Mouse (Mus musculus) retina, postnatal 7 days (tissue): ENCODE data around the gene Prokr2.
"Not testable (repeated sequence)": the region's sequence is repeated elsewhere in the genome, so short reads cannot be mapped to it uniquely, and the experiment has no call there.

Experiments used
- DNase-seq: peaks from one replicate; pipeline ENCODE4 v3.0.0-alpha.2; 2012; ENCODE audit warnings: low read depth, low spot score

Gene Prokr2

DNA sequence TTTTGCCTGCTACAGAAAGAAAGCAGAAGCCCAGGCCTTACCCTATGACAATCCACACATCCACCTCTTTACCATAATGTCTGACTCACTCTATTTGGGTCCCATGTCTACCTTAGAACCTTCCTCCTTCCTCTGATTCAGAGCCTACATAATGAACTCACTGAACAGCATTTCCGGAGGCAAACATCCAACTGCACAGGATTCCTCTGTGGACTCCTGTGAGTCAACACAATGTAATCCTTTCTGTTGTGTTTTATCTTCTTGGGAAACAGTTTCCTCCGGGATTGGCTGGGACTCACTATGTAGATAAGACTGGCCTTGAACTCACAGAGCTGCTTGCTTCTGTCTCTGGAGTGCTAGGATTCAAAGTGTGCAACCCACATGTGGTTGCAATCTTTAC, 44.9 kb downstream of the Prokr2 start:
- DNase-seq, result no peak

DNA sequence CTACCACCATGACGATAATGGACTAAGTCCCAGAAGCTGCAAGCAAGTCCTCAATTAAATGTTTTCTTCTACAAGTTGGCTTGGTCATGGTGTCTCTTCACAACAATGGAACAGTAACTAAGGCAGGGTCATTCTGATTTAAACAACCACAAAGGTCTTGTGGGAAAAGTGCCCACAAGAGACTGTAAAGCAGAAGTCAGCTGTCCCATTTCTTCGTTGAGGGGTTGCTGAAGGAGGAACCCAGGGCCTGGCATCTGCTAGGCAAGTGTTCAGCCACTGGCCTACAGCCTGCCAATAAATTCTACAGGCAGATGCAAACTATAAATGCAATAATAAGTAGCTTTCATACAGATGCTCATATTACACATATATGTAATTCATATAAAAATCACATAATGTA, 48.0 kb downstream of the Prokr2 start:
- DNase-seq, result no peak

DNA sequence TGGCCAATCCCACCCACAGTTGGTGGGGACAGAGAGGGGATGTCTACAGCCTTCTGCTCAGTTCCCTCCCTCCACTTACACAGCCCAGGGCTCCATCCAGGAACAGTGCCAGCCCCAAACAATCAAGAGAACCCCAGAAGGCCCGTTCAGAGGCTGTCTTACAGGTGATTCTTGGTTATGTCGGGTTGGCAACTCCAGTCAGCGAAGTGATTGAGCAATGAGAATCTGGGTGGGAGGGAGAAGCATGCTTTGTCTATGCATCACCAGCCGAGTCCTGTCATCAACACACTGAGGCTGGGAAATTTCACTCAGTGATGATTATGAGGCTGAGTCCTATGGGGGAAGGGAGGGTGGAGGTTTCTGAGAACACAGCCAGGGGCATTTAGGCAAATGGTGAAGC, 61.7 kb downstream of the Prokr2 start:
- no peak for DNase-seq

DNA sequence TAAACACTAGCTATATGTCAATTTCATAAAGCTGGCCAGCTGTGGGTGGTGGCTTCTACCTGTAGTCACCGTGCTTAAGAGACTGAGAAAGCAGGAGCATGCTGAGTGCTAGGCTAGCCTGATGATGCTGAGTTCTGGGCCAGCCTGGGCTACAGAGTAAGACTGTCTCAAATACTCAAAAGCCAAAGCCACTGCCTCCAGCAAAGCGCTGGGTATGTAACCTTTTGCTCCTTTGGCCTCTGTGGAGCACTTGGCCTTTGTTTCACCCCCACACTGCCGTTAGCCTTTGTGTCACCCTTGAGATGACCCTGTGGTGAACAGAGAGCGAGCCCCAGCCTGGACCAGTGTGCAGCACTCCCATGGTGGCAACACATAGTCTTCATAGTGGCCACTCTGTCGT, 64.7 kb downstream of the Prokr2 start:
- no peak for DNase-seq

DNA sequence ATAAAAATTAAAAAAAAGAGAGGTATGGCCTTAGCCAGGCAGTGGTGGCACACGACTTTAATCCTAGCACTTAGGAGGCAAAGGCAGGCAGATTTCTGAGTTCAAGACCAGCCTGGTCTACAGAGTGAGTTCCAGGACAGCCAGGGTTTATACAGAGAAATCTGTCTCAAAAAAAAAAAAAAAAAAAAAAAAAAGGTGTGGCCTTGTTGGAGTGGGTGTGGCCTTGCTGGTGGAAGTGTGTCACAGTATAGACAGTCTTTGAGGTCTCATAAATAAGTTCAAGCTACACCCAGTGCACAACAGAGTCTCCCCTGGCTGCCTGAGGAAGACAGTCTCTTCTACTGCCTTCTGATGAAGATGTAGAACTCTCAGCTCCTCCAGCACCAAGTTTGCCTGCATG, 68.1 kb downstream of the Prokr2 start:
- no peak for DNase-seq

DNA sequence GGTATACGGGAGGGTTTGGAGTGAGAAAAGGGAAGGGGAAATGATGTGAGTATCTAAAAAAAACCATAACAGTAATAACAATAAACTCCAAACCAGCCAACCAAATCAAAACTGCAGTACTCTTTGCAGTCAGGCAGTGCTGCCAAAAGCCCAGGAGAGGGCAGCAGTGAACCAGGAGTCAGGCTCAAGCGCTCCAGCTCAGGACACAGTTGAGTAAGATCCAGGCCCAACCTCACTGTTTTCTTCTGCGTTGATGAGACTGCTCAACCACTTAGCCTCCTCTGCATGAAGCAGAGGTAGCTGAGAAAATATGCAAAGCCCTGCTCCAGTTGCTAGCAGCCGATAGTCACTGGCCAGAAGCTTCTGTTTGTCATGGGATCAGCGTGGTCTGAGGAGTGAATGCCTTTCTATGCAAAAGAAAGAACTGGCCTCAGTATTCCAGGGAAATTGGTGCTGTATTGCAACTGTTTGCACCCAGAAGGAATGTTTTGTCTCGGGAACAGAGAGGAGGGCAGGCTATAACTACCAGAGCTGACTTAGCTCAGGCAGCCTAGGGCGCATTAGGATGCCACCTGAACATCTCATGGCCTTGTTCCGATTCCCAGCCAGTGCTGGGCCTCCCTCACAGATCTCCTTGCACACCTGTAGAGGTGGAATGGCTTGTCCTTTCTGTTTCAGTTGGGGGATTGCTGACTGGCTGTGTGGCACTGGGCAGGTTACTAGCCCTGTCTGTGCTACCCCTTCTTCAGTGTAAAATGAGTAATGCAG, 69.0 kb downstream of the Prokr2 start:
- peak; percentile 62 for DNase-seq

DNA sequence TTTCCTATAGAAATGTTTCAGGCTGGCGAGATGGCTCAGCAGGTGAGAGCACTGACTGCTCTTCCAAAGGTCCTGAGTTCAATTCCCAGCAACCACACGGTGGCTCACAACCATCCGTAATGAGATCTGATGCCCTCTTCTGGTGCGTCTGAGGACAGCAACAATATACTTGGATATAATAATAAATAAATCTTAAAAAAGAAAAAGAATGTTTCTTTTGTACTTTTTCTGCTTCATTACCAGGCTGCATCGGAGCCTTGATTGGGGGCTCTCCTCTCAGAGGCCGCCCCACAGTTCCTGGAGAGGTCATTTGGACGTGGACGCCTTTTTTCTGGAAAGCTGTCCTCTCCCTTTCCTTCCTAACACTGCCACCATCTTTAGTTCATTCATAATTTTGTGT, 71.2 kb downstream of the Prokr2 start:
- not testable (repeated sequence) for DNase-seq

DNA sequence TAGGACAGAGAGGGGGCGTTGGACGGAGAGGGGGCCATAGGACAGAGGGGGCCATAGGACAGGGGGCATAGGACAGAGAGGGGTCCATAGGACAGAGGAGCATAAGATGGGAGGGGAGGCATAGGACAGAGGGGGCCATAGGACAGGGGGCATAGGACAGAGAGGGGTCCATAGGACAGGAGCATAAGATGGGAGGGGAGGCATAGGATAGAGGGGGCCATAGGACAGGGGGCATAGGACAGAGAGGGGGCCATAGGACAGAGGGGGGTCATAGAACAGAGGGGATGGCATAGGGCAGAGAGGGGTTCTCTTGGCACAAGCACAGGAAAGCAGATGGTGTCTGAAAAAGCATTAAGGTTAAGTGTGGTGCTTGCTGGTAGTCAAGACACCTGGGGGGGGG, 71.7 kb downstream of the Prokr2 start:
- DNase-seq, result no peak

DNA sequence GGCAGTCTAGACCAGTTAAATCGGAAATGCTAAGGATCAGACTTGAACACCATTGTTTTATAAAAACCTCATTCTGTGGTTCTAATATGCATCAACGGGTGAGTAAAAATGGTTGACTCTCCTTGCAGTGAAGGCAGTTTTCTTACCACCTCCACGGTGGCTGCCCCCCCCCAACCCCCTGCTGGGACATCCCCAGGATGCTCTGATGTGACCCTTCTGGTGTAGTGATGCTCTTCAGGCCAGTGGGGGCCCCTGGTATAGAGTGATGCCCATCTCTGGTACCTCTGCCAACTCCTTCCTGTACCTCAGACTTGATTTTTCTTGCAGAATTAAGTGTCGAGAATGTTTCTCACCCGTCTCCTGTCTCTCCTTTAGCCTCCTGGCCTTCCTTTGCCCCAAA, 72.6 kb downstream of the Prokr2 start:
- no peak for DNase-seq

DNA sequence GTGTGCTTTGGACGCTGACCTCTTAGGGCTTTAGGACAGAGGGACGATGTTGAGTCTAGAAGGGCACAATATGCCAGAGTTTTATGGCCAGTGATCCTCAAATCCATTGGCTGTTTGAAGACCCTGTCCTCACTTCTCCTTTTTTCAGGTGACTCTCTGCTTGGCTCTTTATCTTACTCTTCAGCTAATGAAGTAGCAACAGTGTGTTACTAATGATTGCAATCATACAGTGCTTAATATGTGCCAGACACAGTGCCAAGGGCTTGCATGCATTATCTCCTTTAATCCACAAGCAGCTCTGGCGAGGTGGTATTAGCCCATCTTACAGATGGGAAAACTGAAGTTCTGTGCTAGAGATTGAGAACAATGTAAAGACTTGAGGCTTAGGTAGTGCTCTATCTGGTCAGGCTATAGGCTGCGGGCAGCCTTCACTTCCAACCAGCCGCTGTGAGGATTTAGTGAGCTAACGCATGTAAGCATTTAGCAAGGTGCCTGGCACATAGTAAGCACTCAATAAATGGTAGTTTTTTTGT, 75.8 kb downstream of the Prokr2 start:
- DNase-seq, result no peak

DNA sequence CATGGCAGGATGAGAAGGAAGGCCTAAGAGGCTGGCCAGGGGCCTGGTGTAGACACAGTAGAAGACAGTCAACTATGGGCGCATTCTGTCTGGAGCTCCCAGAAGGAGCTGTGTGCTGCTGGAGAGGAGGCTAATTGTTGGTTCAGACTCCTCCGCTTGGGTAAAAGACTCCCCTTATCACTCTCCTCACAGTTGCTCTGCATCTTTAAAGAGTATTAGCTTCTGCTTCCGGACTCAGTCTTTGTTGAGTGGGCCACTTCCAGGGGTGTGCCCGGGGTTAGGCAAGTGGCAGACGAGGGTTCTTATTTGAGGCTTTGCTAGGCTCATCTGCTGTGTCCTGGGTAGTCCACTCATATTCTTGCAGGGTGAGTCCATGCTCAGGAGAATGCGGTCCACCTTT, 76.4 kb downstream of the Prokr2 start:
- no peak for DNase-seq

DNA sequence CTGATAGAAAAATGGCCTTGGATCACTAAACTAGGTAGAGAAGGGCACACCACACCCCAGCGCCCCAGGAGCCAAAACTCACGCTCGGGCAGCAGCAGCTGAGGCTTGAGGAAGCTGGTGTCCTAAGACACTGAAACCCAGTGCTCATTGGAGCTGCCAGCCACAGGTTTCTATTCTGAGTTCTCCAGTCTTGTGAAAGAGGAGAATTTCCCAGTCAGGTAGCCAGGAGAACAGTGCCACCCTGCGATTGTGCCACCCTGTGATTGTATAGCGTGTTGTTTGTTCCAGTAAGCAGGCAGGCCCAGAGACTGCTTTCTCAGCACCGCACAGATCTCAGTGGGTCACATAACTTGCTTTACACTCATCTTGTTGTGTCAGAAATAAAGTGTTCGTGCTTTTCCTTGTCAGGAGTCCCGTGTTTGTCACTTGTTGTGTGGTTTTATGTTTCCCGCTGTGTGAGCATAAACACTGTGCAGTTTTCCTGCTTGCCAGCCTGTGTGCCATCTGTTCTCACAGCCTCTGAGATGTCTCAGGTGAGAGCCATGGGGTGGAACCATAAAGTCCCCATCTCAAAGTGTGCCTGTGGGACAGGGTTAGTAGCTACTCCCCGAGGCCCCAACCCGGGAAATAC, 77.9 kb downstream of the Prokr2 start:
- no peak for DNase-seq

DNA sequence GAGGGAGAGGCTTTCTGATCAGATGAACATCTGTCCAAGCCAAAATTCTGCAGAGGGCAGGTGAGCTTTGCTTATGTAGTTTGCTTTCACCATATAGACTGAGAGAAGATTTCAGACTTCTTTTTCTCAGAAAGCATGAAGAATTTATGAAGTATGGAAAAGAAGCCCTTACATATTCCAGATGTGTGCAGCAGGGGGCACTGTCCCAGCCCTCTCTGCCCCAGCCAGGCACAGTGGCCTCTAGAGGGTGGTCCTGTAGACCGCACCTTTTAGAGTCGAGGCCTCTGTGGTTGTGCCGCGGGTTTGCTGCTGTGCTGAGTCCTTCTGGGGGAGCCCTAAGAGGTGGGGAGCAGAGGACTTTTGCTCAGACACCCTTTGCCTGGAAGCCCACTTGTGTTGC, 79.3 kb downstream of the Prokr2 start:
- no peak for DNase-seq

DNA sequence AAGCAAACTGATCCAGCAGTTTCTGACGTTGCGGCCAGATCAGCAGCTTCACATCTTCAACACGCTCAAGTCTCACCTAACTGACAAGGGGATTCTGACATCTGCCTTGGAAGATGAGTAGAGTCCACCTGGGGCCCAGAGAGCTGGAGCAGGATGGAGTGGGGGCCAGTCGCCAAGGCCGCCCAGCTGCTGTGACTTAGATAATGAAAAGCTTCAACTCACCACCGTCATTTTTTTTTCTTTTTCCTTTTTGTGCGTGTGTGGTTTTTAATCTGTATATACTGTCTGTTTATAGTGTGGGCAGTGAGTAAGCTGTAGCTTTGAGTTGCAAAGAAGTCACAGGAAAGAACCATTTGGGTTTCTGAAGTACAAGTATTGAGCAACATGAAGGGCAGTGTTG, 80.1 kb downstream of the Prokr2 start:
- no peak for DNase-seq

DNA sequence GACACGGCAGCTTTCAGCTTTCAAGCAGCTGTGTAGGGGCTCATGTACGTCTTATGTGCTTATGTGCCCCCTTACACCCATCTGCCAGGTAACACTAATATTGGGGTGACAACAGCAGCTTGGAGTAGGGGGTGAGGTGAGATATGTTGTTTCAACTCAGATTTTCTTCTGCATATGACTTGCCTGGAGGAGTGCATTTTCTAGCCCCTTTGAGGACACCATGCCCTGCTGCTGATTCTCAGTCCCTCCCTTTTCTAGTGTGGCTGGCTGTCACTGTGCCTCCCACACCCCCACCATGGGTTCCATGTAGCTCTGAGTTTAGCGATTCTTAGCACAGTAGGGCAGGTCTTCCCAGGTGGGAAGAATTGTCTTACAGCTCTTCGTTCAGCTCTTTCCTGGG, 83.8 kb downstream of the Prokr2 start:
- no peak for DNase-seq

DNA sequence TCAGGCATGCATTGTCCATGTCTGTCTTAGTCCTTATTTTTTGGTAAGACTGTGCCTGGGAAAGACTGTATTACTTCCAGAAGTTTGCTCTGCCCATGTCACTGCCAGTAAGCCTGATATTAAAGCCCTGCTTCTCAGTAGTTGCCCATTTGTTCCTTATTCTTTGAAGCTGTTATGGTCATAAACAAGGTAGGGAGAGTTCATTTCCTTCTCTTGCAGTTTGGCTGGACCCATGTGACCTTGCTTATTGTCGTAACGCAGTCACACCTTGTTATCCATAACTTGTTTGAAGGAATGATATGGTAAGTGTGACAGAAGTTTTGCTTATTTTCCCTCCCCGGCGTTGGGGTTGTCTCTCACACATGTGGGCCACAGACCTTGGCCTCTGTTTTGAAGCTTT, 87.0 kb downstream of the Prokr2 start:
- no peak for DNase-seq

DNA sequence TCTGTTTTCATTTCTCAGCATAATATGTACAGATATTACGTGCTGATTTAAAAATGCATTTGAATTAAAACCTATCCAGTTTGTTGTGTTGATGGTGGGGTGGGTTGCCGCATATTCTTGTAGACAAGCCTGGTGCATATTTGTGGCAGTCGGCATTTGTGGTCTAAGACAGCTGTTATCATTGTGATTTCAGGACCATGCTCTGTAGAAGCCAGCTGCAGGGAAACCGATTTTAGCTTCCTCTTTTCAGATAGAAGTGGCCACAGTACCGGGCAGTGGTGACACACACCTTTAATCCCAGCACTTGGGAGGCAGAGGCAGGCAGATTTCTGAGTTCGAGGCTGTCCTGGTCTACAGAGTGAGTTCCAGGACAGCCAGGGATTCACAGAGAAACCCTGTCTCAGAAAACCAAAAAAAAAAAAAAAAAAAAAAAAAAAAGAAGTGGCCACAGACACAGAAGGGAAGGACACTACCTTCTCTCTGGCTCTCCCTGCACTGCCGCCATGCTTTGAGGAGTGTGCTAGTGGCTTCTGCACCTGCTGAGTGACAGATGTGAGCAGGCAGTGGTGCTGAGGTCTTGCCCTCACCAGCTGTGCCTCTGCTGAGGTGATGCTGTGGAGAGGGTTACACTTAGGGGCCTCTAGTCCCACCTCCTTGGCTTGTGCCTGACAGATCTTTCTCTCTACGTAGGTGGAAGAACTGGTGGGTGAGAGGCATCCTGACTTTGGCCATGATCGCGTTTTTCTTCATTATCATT, 91.4 kb downstream of the Prokr2 start:
- no peak for DNase-seq

DNA sequence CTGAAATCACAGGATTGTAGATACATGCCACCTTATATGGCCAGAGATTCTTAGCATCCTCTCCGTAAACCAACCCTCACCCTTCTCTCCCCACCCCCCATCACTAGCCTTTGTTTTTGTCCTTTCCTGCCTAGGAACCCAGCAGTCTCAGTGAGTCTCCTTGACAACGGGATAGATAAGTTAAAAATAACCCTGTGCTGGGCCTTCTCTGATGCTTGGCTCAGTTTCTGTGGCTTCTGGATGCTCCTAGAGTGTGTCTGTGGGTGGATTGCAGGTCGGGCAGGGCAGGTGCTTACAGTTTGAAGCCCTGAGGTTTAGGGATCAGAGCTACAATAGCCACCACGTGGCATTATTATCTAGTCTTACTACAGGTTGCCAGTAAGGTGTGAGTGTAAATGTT, 93.2 kb downstream of the Prokr2 start:
- no peak for DNase-seq

DNA sequence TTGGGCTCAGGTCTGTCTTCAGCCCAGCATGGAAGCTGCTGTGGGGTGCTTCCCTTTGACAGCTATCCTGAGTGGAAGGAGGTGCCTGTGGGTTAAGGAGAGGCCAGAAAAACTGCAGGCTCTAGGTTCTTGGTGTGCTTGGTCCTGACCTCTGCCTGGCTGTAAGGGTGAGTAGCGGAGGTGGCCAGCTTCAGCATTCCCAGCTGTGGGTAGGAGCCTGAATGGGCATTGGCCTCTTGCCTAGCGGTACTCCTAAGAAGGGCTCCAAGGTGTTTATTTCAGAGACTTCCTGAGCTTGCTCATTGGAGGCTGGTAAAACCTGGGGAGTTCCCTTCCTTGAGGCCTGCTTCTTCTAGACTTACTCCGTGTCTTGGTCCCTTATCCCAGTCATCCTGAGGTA, 94.0 kb downstream of the Prokr2 start:
- DNase-seq, result no peak

DNA sequence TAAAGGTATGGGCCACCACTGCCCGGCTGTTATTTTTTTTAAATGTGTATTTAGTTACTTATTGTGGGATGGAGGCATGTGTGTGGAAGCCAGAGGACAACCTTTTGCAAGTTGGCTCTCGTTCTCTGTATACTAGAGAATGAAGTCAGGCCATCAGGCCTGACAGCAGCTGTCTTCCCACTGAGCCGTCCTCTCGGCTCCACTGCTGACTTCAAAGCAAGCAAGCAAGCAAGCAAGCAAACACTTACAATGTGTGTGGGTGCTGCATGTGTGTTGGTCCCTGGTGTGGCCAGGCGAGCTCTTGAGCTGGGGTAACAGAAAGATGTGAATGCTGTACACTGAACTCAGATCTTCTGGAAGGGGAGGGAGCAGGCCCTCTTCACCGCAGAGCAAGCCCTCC, 94.4 kb downstream of the Prokr2 start:
- DNase-seq, result no peak

DNA sequence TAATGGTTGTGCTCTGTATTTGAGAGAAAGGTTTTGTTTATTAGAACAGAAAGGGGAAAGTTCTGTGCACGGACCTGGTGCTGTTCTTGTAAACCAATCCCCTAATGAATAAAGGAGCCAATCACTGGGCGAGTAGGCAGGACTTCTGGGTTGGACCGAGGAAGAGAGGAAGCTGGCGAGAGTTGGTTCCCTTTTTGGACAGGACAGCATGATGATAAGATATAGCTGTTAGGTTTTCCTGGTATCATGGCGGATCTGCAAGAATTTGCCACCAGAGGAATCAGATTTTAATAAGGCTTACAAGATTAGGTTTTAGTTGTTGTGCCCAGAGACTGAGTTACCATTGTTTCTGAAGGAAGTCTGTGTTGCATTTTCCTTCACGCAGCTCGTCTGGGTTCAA, 96.0 kb downstream of the Prokr2 start:
- not testable (repeated sequence) for DNase-seq
